8 mouse cellular contexts compared by ENCODE assay signal in genomic region chr17:30027343-30028029, GRCm38 (mm10). TPM values are rescaled to one million over a fixed set of nuclear protein-coding genes. Genes with fewer than 3 reads are reported as not detected.
DNase-seq lines count a peak whose midpoint lies in the region; ATAC-seq and TF ChIP-seq lines count a peak whose summit lies in the region.

No protein-coding gene starts in this region.

- no peaks in the 10 kb centered on the region for H3K9me3 ChIP-seq in midbrain, postnatal 0 days (ENCODE audit: low read length)
- H3K9me3 ChIP-seq in midbrain, embryonic 13.5 days: no peaks in the 10 kb centered on the region

- 0 out of 2 replicates have a peak, but pooled peaks have one; percentile 22 for TF ChIP-seq EP300 in heart, adult 2 months (IDR thresholded peaks at IDR 0.05; ENCODE audit: insufficient read depth, low read depth, low read length)

- TF ChIP-seq CTCF in midbrain, postnatal 0 days (IDR thresholded peaks at IDR 0.05): no peak
- TF ChIP-seq CTCF in heart, adult 2 months (IDR thresholded peaks at IDR 0.05): no peak

- H3K4me3 ChIP-seq in midbrain, postnatal 0 days (ENCODE audit: low read depth, low read length): no peak overlapping the region
- no peak overlapping the region for H3K4me3 ChIP-seq in midbrain, embryonic 13.5 days (replicated peaks)
- no peak overlapping the region for H3K4me3 ChIP-seq in heart, adult 2 months

- TF ChIP-seq POLR2A in heart, adult 2 months (IDR thresholded peaks at IDR 0.05; ENCODE audit: insufficient read depth, low read depth, low read length): no peak

- no peak overlapping the region for H3K27ac ChIP-seq in midbrain, postnatal 0 days (ENCODE audit: low read depth, low read length)
- no peak overlapping the region for H3K27ac ChIP-seq in midbrain, embryonic 13.5 days
- H3K27ac ChIP-seq in heart, adult 2 months: peak overlapping the region; percentile 47

- intact Hi-C loops in heart, adult 2 months (cut with DNase I): loop anchor here (2.0 kb wide), 1 partner anchor 53 kb away; no protein-coding TSS in a partner anchor

- 69% methylated on average over 1 of the region's 1 CpGs for WGBS in midbrain, postnatal 0 days
- WGBS in midbrain, embryonic 13.5 days: 79% methylated on average over 1 of the region's 1 CpGs
- 13% methylated on average over 1 of the region's 1 CpGs for WGBS in heart, adult 2 months

- H3K9ac ChIP-seq in midbrain, postnatal 0 days (replicated peaks; ENCODE audit: low read length, poor library complexity, severe bottlenecking): no peak overlapping the region
- H3K9ac ChIP-seq in midbrain, embryonic 13.5 days (replicated peaks): no peak overlapping the region
- no peak overlapping the region for H3K9ac ChIP-seq in heart, adult 2 months (ENCODE audit: low read depth, low read length)

- H3K27me3 ChIP-seq in midbrain, postnatal 0 days (ENCODE audit: insufficient read depth, low read length): no peaks in the 10 kb centered on the region
- no peaks in the 10 kb centered on the region for H3K27me3 ChIP-seq in midbrain, embryonic 13.5 days
- H3K27me3 ChIP-seq in heart, adult 2 months (ENCODE audit: control insufficient read depth, insufficient read depth, low read length): no peaks in the 10 kb centered on the region

- no peaks in the 10 kb centered on the region; the same call in 1 of the 2 replicates for H3K4me1 ChIP-seq in midbrain, postnatal 0 days (ENCODE audit: insufficient read depth, low read length)
- peaks cover 55% of the 10 kb centered on the region for H3K4me1 ChIP-seq in midbrain, embryonic 13.5 days (replicated peaks)
- H3K4me1 ChIP-seq in heart, adult 2 months (ENCODE audit: control insufficient read depth, insufficient read depth, low read length): peaks cover 31% of the 10 kb centered on the region

- DNase-seq in midbrain, postnatal 0 days (ENCODE audit: low spot score): peak; percentile 64
- DNase-seq in adrenal gland, postnatal 10 days: peak; percentile 74
- peak; percentile 55 to 62 for DNase-seq in heart, adult 2 months
- DNase-seq in kidney, adult 9 months: peak; percentile 58
- peak; percentile 64 to 66 for DNase-seq in lung, postnatal 4 days
- peak; percentile 49 for DNase-seq in thymus, postnatal 0 days (ENCODE audit: low spot score)
- no peak for DNase-seq in left cerebral cortex, adult 8-10 months (ENCODE audit: low spot score in 2 of 2)

- no peak overlapping the region for H3K4me2 ChIP-seq in midbrain, postnatal 0 days (ENCODE audit: low read depth, low read length, poor library complexity, severe bottlenecking)
- H3K4me2 ChIP-seq in midbrain, embryonic 13.5 days (replicated peaks): no peak overlapping the region

- H3K79me2 ChIP-seq in heart, adult 2 months (replicated peaks; ENCODE audit: control insufficient read depth, insufficient read depth, low read length): peaks cover 15% of the 10 kb centered on the region

- H3K36me3 ChIP-seq in midbrain, postnatal 0 days (ENCODE audit: insufficient read depth, low read length): no peaks in the 10 kb centered on the region
- H3K36me3 ChIP-seq in midbrain, embryonic 13.5 days: no peaks in the 10 kb centered on the region
- peaks cover 38% of the 10 kb centered on the region for H3K36me3 ChIP-seq in heart, adult 2 months (ENCODE audit: control insufficient read depth, insufficient read depth, low read length)

- ATAC-seq in midbrain, postnatal 0 days (ENCODE audit: low FRiP score): no peak
- no peak for ATAC-seq in midbrain, embryonic 13.5 days

RNA-seq across cellular contexts. Expression of gene Zfand3, which starts 23.0 kb away (rescaled TPM):
- total RNA-seq in midbrain, postnatal 0 days (2014; rRNA removed): 72.2 and 90.9 TPM in 2 replicates
- polyA plus RNA-seq in midbrain, postnatal 0 days (2015; fragmentation: Nextera tagmentation; extraction: Ambion mirVana): 41.3 and 45.2 TPM in 2 replicates
- polyA plus RNA-seq in midbrain, embryonic 13.5 days (2015; fragmentation: Nextera tagmentation; extraction: Ambion mirVana): 69.6 and 85.4 TPM in 2 replicates
- 100 to 1,000 TPM; 110 to 117 TPM for total RNA-seq in adrenal gland, postnatal 10 days (2021)
- 100 to 1,000 TPM; 130 to 149 TPM for total RNA-seq in heart, adult 2 months (2021)
- polyA plus RNA-seq in heart, adult 2 months (2012; rRNA removed): 106 and 127 TPM in 2 replicates
- polyA plus RNA-seq in thymus, postnatal 0 days (2015; fragmentation: Nextera tagmentation; extraction: Ambion mirVana): 35.0 and 40.1 TPM in 2 replicates
- 100 to 1,000 TPM in 2 of 4 experiments, 10 to 100 TPM in 2; 96.1 to 103 (median 100) TPM for total RNA-seq in left cerebral cortex, adult 8-10 months (2022)

RNA-seq across cellular contexts. Expression of gene Mdga1, which starts 57.6 kb away (rescaled TPM):
- 64.7 and 81.3 TPM in 2 replicates for total RNA-seq in midbrain, postnatal 0 days (2014; rRNA removed)
- polyA plus RNA-seq in midbrain, postnatal 0 days (2015; fragmentation: Nextera tagmentation; extraction: Ambion mirVana): 12.7 and 16.9 TPM in 2 replicates
- polyA plus RNA-seq in midbrain, embryonic 13.5 days (2015; fragmentation: Nextera tagmentation; extraction: Ambion mirVana): 11.7 and 14.7 TPM in 2 replicates
- 1 to 10 TPM; 3.1 to 4.2 TPM for total RNA-seq in adrenal gland, postnatal 10 days (2021)
- 10 to 100 TPM; 13.4 to 15.4 TPM for total RNA-seq in heart, adult 2 months (2021)
- polyA plus RNA-seq in heart, adult 2 months (2012; rRNA removed): 26.3 and 26.4 TPM in 2 replicates
- polyA plus RNA-seq in thymus, postnatal 0 days (2015; fragmentation: Nextera tagmentation; extraction: Ambion mirVana): 1.3 and 2.6 TPM in 2 replicates
- total RNA-seq in left cerebral cortex, adult 8-10 months (2022): 10 to 100 TPM; 17.9 to 32.2 (median 20.4) TPM

Comparison
In these comparisons a context has a peak if more than half of its experiments do, and no peak if none do; other contexts are left out.
1. DNase-seq: peak in midbrain, postnatal 0 days (single experiment), adrenal gland, postnatal 10 days (single experiment), heart, adult 2 months (2 of 2), kidney, adult 9 months (single experiment), lung, postnatal 4 days (2 of 2) and thymus, postnatal 0 days (single experiment); none in left cerebral cortex, adult 8-10 months (0 of 2).